Mouse (Mus musculus): Measurements from ENCODE around the gene 4930550C14Rik. TPM values are rescaled to one million over a fixed set of nuclear protein-coding genes. Genes with fewer than 3 reads are reported as not detected.

The 4930550C14Rik gene
- polyA plus RNA-seq, 1 experiment from 2014 or later, result 0.18 TPM

- no peaks in the 10 kb centered on the region for H3K27me3 ChIP-seq
- H3K4me3 ChIP-seq, result peak overlapping the region; percentile 66
- no peaks in the 10 kb centered on the region for H3K36me3 ChIP-seq
- peaks cover 7% of the 10 kb centered on the region for H3K4me1 ChIP-seq (replicated peaks)
- 0 out of 2 replicates have a peak, but pooled peaks have one; percentile 6 for ATAC-seq (ENCODE audit: low read depth)
- peak overlapping the region; percentile 84 for H3K9ac ChIP-seq
- H3K9me3 ChIP-seq, result no peaks in the 10 kb centered on the region
- H3K4me2 ChIP-seq, result peak overlapping the region; percentile 86
- peak overlapping the region; percentile 84 for H3K27ac ChIP-seq (replicated peaks)
- WGBS, result 18% methylated on average over 8 of the region's 8 CpGs
Measured at GRCm38 (mm10) chr9:53384873-53385272, 17.3 kb upstream of the 4930550C14Rik start.

DNA sequence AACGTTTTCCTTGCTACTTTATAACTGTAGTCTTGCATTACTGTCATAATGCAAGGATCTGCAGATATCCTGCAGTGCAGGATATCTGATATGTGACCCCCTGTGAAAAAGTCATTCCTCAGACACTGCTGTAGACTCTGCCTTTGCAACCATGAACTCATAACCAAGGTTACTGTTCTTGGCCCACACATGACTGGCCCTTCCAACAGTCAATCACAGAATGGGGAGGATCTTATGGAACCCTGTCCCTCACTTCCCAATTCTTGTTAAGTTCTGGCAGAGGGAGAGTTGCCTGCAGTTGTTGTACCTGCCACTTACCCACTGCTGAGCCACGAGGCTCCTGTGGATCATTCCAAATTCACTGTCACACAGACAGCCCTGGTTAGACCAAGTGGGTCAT, 14.7 kb upstream of the 4930550C14Rik start:
- H3K9ac ChIP-seq, result no peak overlapping the region
- H3K27me3 ChIP-seq, result no peaks in the 10 kb centered on the region
- no peak for ATAC-seq (ENCODE audit: low read depth)
- H3K4me1 ChIP-seq (replicated peaks), result peaks cover 7% of the 10 kb centered on the region
- H3K9me3 ChIP-seq, result no peaks in the 10 kb centered on the region
- H3K4me3 ChIP-seq, result no peak overlapping the region
- H3K27ac ChIP-seq (replicated peaks), result no peak overlapping the region
- 85% methylated on average over 2 of the region's 2 CpGs for WGBS
- no peak overlapping the region for H3K4me2 ChIP-seq
- H3K36me3 ChIP-seq, result no peaks in the 10 kb centered on the region

- no peak for ATAC-seq (ENCODE audit: low read depth)
- Histone ChIP-seq H3K9me3 (no peaks in the 10 kb centered on the region), H3K36me3 (no peaks in the 10 kb centered on the region), H3K9ac (no peak overlapping the region), H3K27ac (replicated peaks) (no peak overlapping the region), H3K4me3 (no peak overlapping the region), H3K4me1 (replicated peaks) (peaks cover 7% of the 10 kb centered on the region), H3K4me2 (no peak overlapping the region), H3K27me3 (no peaks in the 10 kb centered on the region)
- WGBS, result 75% methylated on average over 3 of the region's 3 CpGs
Measured at GRCm38 (mm10) chr9:53389109-53389508, 13.0 kb upstream of the 4930550C14Rik start.

GRCm38 (mm10) chr9:53390136-53390535, 12.0 kb upstream of the 4930550C14Rik start:
- no peak overlapping the region for H3K4me3 ChIP-seq
- no peak overlapping the region for H3K27ac ChIP-seq (replicated peaks)
- WGBS, result 89% methylated on average over 7 of the region's 7 CpGs
- no peaks in the 10 kb centered on the region for H3K27me3 ChIP-seq
- H3K36me3 ChIP-seq, result no peaks in the 10 kb centered on the region
- no peak for ATAC-seq (ENCODE audit: low read depth)
- H3K9me3 ChIP-seq, result no peaks in the 10 kb centered on the region
- H3K4me1 ChIP-seq (replicated peaks), result no peaks in the 10 kb centered on the region
- H3K9ac ChIP-seq, result no peak overlapping the region
- H3K4me2 ChIP-seq, result no peak overlapping the region

DNA sequence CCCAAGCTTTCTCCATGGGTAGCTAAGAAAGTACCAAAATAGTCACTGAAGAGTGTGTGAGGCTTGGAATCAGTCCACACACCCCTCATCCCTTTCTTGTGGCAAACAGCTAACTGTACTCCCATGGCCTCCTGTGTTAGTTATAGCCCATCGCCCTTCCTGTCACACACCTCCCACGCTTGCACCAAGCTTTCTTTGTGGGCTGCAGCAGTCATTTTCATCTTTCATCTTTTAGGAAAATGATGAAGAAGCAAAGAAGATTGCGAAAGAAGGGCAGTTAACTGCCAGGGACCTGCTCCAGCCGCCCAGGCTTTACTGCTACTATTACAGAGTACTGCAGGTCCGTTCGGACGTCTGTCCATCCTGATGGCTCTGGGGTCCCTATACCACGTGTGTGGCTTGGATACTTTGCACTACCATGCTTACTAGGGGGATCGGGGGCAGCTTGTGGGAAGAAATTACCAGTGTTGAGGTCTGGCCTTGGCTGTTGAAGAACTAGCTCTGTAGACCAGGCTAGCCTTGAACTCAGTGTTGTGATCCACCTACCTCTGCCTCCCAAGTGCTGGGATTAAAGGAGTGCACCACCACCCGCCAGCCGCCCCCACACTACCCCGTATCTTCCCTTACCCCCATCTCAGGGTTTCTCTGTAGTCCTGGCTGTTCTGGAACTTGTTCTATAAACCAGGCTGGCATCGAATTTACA, 4.3 kb upstream of the 4930550C14Rik start:
- no peak for ATAC-seq (ENCODE audit: low read depth)
- Histone ChIP-seq H3K36me3 (no peaks in the 10 kb centered on the region), H3K27me3 (no peaks in the 10 kb centered on the region), H3K27ac (replicated peaks) (no peak overlapping the region), H3K4me2 (no peak overlapping the region), H3K9ac (no peak overlapping the region), H3K4me1 (replicated peaks) (peaks cover 11% of the 10 kb centered on the region), H3K9me3 (no peaks in the 10 kb centered on the region), H3K4me3 (no peak overlapping the region)
- 80% methylated on average over 13 of the region's 13 CpGs for WGBS

GRCm38 (mm10) chr9:53398388-53398700, 3.8 kb upstream of the 4930550C14Rik start:
- no peaks in the 10 kb centered on the region for H3K36me3 ChIP-seq
- peaks cover 16% of the 10 kb centered on the region for H3K4me1 ChIP-seq (replicated peaks)
- no peak for ATAC-seq (ENCODE audit: low read depth)
- no peak overlapping the region for H3K27ac ChIP-seq (replicated peaks)
- no peak overlapping the region for H3K4me3 ChIP-seq
- no peak overlapping the region for H3K4me2 ChIP-seq
- H3K9ac ChIP-seq, result no peak overlapping the region
- WGBS, result 8% methylated on average over 5 of the region's 5 CpGs
- no peaks in the 10 kb centered on the region for H3K27me3 ChIP-seq
- H3K9me3 ChIP-seq, result no peaks in the 10 kb centered on the region

- Histone ChIP-seq H3K9me3 (no peaks in the 10 kb centered on the region), H3K36me3 (no peaks in the 10 kb centered on the region), H3K4me2 (no peak overlapping the region), H3K4me3 (no peak overlapping the region), H3K9ac (no peak overlapping the region), H3K27me3 (no peaks in the 10 kb centered on the region), H3K27ac (replicated peaks) (no peak overlapping the region), H3K4me1 (replicated peaks) (peaks cover 19% of the 10 kb centered on the region)
- 94% methylated on average over 8 of the region's 8 CpGs for WGBS
- no peak for ATAC-seq (ENCODE audit: low read depth)
Measured at GRCm38 (mm10) chr9:53399537-53399936, 2.6 kb upstream of the 4930550C14Rik start.

- H3K27ac ChIP-seq (replicated peaks), result no peak overlapping the region
- no peaks in the 10 kb centered on the region for H3K9me3 ChIP-seq
- no peak overlapping the region for H3K4me3 ChIP-seq
- ATAC-seq (ENCODE audit: low read depth), result no peak
- H3K36me3 ChIP-seq, result no peaks in the 10 kb centered on the region
- H3K4me2 ChIP-seq, result no peak overlapping the region
- H3K4me1 ChIP-seq (replicated peaks), result peaks cover 28% of the 10 kb centered on the region
- no peaks in the 10 kb centered on the region for H3K27me3 ChIP-seq
- no peak overlapping the region for H3K9ac ChIP-seq
- 78% methylated on average over 4 of the region's 4 CpGs for WGBS
Measured at GRCm38 (mm10) chr9:53400696-53401095, 1.4 kb upstream of the 4930550C14Rik start.

DNA sequence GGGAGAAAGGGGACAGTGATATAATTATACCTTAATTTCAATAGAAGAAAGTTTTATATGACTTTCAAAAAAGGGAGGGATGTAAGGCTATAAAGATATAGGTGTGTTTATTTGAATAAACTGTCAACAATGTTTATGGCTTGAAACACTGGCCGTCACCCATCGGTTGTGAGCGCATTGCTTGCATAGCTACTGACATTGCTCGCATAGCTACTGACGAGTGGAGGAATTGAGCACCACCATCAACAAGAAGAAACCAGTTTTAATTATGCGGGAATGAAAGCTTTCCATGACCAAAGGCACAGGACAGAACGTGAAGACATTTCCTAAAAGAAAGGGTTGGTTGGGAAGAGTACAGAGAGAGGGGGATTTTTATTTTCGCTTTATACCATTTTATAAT, 979 bp upstream of the 4930550C14Rik start:
- Histone ChIP-seq H3K27me3 (no peaks in the 10 kb centered on the region), H3K4me3 (no peak overlapping the region), H3K36me3 (no peaks in the 10 kb centered on the region), H3K27ac (replicated peaks) (no peak overlapping the region), H3K4me1 (replicated peaks) (peaks cover 31% of the 10 kb centered on the region), H3K9me3 (no peaks in the 10 kb centered on the region), H3K9ac (no peak overlapping the region), H3K4me2 (no peak overlapping the region)
- ATAC-seq (ENCODE audit: low read depth), result no peak
- WGBS, result 87% methylated on average over 8 of the region's 8 CpGs

GRCm38 (mm10) chr9:53402991-53403390, 866 bp downstream of the 4930550C14Rik start:
- Histone ChIP-seq H3K27me3 (no peaks in the 10 kb centered on the region), H3K4me1 (replicated peaks) (peaks cover 31% of the 10 kb centered on the region), H3K9me3 (no peaks in the 10 kb centered on the region), H3K27ac (replicated peaks) (peak overlapping the region; percentile 71), H3K9ac (no peak overlapping the region), H3K36me3 (no peaks in the 10 kb centered on the region), H3K4me3 (no peak overlapping the region), H3K4me2 (peak overlapping the region; percentile 49)
- peak; percentile 28; the same call in 1 of the 2 replicates for ATAC-seq (ENCODE audit: low read depth)
- WGBS, result 46% methylated on average over 8 of the region's 8 CpGs

GRCm38 (mm10) chr9:53404050-53404752, 2.1 kb downstream of the 4930550C14Rik start:
- Histone ChIP-seq H3K27ac (replicated peaks) (peak overlapping the region; percentile 73; the same call in 1 of the 2 replicates), H3K36me3 (no peaks in the 10 kb centered on the region), H3K4me2 (peak overlapping the region; percentile 51), H3K27me3 (no peaks in the 10 kb centered on the region), H3K4me1 (replicated peaks) (peaks cover 31% of the 10 kb centered on the region), H3K9me3 (no peaks in the 10 kb centered on the region), H3K9ac (no peak overlapping the region), H3K4me3 (no peak overlapping the region)
- WGBS, result 77% methylated on average over 6 of the region's 6 CpGs
- no peak for ATAC-seq (ENCODE audit: low read depth)

DNA sequence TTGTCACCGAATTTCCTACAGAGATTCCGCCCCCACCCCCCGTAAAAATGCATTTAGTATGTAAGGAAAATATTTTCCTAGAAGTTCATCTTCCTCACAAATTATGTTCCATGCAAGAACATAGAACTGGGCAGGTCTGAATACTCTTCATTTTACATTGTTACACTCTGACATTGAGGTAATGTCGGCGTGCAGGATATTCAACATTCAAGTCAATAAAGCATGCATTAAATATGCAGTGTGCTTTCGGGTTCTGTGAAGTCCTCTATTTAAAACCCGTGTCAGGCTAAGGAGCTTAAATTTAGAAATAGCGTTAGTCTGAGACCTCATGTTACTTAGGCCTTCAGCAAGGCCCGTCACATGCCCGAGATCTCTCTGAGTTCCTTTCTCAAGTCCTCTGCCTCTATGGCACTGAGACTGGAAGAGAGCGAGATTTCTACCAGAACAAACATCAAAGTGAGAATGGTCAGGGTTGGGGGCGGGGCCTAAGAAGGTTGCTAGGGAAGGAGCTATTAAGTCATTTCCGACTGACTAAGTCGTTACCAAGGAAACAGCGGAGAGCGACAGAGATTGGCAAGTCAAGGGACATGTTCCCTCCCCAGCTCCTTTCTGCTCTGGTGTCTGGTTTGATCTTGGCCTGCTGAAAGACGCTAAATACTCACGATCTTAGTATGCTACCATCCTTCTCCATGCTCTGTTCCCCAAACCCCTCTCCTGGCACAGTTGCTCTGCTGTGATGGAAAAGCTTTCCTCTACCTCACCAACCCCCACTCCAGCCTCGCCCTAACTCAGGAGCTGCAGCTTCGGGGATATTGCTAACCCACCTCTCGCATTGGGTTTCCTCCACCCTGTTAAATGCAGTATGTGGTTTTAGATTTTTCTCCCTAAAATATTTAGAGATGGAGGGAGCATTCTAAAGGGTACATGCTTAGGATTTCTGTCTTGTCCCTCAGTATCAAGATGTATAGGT, 2.9 kb downstream of the 4930550C14Rik start:
- peak overlapping the region; percentile 51 for H3K4me2 ChIP-seq
- H3K27ac ChIP-seq (replicated peaks), result peak overlapping the region; percentile 73
- no peaks in the 10 kb centered on the region for H3K36me3 ChIP-seq
- peak overlapping the region; percentile 65 for H3K9ac ChIP-seq
- H3K4me1 ChIP-seq (replicated peaks), result peaks cover 31% of the 10 kb centered on the region
- H3K27me3 ChIP-seq, result no peaks in the 10 kb centered on the region
- peak overlapping the region; percentile 33 for H3K4me3 ChIP-seq
- no peaks in the 10 kb centered on the region for H3K9me3 ChIP-seq
- ATAC-seq (ENCODE audit: low read depth), result peak; percentile 89
- WGBS, result 23% methylated on average over 21 of the region's 21 CpGs
